Mouse (Mus musculus): ENCODE measurements around the gene 6030458C11Rik. TPM values are rescaled to one million over a fixed set of nuclear protein-coding genes. Genes with fewer than 3 reads are reported as not detected.

The 6030458C11Rik gene
- polyA plus RNA-seq, 1 experiment from 2014 or later: 31.8 TPM

GRCm38 (mm10) chr15:12853471-12853870, 29.0 kb upstream of the 6030458C11Rik start:
- 95% methylated on average over 8 of the region's 8 CpGs for WGBS (ENCODE audit: insufficient replicate concordance)
- H3K36me3 ChIP-seq (ENCODE audit: control insufficient read depth, insufficient read depth, low read length): peaks cover 13% of the 10 kb centered on the region
- no peaks in the 10 kb centered on the region for H3K9me3 ChIP-seq (replicated peaks; ENCODE audit: control insufficient read depth, low read length)
- no peak overlapping the region for H3K4me2 ChIP-seq
- H3K9ac ChIP-seq (ENCODE audit: low read depth, low read length): no peak overlapping the region
- H3K27me3 ChIP-seq (ENCODE audit: control insufficient read depth, insufficient read depth, low read length): no peaks in the 10 kb centered on the region
- H3K4me3 ChIP-seq (ENCODE audit: low read depth, low read length): no peak overlapping the region
- peaks cover 5% of the 10 kb centered on the region; the same call in 1 of the 2 replicates for H3K4me1 ChIP-seq (ENCODE audit: control insufficient read depth, insufficient read depth, low read length)
- ATAC-seq (replicated peaks; ENCODE audit: insufficient number of reproducible peaks, low FRiP score, low TSS enrichment): no peak
- H3K27ac ChIP-seq (ENCODE audit: low read depth, low read length): no peak overlapping the region

DNA sequence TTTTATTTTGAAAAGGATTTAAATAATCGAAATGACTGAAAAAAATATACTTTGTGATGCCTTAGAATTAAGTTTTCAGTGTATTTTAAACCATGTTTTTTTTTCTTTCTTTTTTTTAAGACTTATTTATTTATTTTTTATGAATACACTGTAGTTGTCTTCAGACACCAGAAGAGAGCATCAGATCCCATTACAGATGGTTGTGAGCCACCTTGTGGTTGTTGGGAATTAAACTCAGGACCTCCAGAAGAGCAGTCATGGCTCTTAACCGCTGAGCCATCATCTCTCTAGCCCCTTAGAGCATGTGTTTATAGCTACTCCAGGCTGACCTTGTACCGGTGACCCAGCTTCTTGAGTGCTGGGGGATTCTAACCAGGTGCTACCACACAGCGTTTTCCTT, 24.9 kb upstream of the 6030458C11Rik start:
- no peak for ATAC-seq (replicated peaks; ENCODE audit: insufficient number of reproducible peaks, low FRiP score, low TSS enrichment)
- Histone ChIP-seq H3K27ac (ENCODE audit: low read depth, low read length) (no peak overlapping the region), H3K4me1 (ENCODE audit: control insufficient read depth, insufficient read depth, low read length) (no peaks in the 10 kb centered on the region), H3K36me3 (ENCODE audit: control insufficient read depth, insufficient read depth, low read length) (peaks cover 16% of the 10 kb centered on the region), H3K4me2 (no peak overlapping the region), H3K9me3 (replicated peaks; ENCODE audit: control insufficient read depth, low read length) (no peaks in the 10 kb centered on the region), H3K4me3 (ENCODE audit: low read depth, low read length) (no peak overlapping the region), H3K9ac (ENCODE audit: low read depth, low read length) (no peak overlapping the region), H3K27me3 (ENCODE audit: control insufficient read depth, insufficient read depth, low read length) (no peaks in the 10 kb centered on the region)
- 81% methylated on average over 4 of the region's 4 CpGs for WGBS (ENCODE audit: insufficient replicate concordance)

DNA sequence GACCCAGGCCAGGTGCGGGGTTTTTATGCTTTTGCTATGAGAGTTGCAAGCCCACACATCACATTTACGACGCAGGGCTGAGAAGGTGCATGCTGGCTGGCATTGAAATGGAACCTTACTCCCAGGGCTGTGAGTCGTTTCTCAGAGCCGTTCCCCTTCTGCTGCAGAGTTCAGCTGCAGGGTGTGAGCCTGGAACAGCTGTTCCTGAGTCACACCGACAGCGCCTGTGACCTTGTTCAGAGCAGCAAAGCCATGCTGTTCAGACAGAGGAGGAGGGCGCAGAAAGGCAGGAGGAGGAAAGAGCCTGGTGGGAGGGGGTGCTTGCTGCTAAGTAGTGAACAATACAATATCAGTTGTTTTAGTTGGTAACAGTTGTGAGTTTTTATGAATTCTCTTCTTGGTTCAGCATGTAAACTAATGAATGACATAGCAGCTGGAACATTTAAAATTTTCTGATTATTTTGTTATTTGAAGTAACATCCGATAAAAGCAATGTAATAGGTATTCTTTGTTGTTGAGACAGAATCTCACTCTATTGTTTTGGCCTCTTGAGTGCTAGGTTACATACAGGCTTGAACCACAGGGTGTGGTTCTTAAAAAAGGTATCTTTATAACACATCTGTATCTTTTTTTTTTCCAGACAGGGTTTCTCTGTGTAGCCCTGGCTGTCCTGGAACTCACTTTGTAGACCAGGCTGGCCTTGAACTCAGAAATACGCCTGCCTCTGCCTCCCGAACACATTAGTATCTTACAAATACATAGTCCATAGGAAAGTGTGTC, 23.9 kb upstream of the 6030458C11Rik start:
- Histone ChIP-seq H3K4me3 (ENCODE audit: low read depth, low read length) (no peak overlapping the region), H3K4me1 (ENCODE audit: control insufficient read depth, insufficient read depth, low read length) (no peaks in the 10 kb centered on the region), H3K9me3 (replicated peaks; ENCODE audit: control insufficient read depth, low read length) (no peaks in the 10 kb centered on the region), H3K9ac (ENCODE audit: low read depth, low read length) (no peak overlapping the region), H3K36me3 (ENCODE audit: control insufficient read depth, insufficient read depth, low read length) (peaks cover 16% of the 10 kb centered on the region), H3K27ac (ENCODE audit: low read depth, low read length) (no peak overlapping the region), H3K27me3 (ENCODE audit: control insufficient read depth, insufficient read depth, low read length) (no peaks in the 10 kb centered on the region), H3K4me2 (no peak overlapping the region)
- no peak for ATAC-seq (replicated peaks; ENCODE audit: insufficient number of reproducible peaks, low FRiP score, low TSS enrichment)
- 77% methylated on average over 11 of the region's 11 CpGs for WGBS (ENCODE audit: insufficient replicate concordance)

- no peaks in the 10 kb centered on the region for H3K9me3 ChIP-seq (replicated peaks; ENCODE audit: control insufficient read depth, low read length)
- H3K4me3 ChIP-seq (ENCODE audit: low read depth, low read length): no peak overlapping the region
- peaks cover 32% of the 10 kb centered on the region for H3K36me3 ChIP-seq (ENCODE audit: control insufficient read depth, insufficient read depth, low read length)
- no peak overlapping the region for H3K27ac ChIP-seq (ENCODE audit: low read depth, low read length)
- no peaks in the 10 kb centered on the region for H3K27me3 ChIP-seq (ENCODE audit: control insufficient read depth, insufficient read depth, low read length)
- H3K4me2 ChIP-seq: no peak overlapping the region
- no peak for ATAC-seq (replicated peaks; ENCODE audit: insufficient number of reproducible peaks, low FRiP score, low TSS enrichment)
- 76% methylated on average over 7 of the region's 7 CpGs for WGBS (ENCODE audit: insufficient replicate concordance)
- no peaks in the 10 kb centered on the region for H3K4me1 ChIP-seq (ENCODE audit: control insufficient read depth, insufficient read depth, low read length)
- H3K9ac ChIP-seq (ENCODE audit: low read depth, low read length): no peak overlapping the region
Measured at GRCm38 (mm10) chr15:12842833-12843232, 18.4 kb upstream of the 6030458C11Rik start.

GRCm38 (mm10) chr15:12840737-12841136, 16.3 kb upstream of the 6030458C11Rik start:
- 91% methylated on average over 11 of the region's 11 CpGs for WGBS (ENCODE audit: insufficient replicate concordance)
- Histone ChIP-seq H3K27me3 (ENCODE audit: control insufficient read depth, insufficient read depth, low read length) (no peaks in the 10 kb centered on the region), H3K36me3 (ENCODE audit: control insufficient read depth, insufficient read depth, low read length) (peaks cover 27% of the 10 kb centered on the region), H3K4me1 (ENCODE audit: control insufficient read depth, insufficient read depth, low read length) (no peaks in the 10 kb centered on the region), H3K9me3 (replicated peaks; ENCODE audit: control insufficient read depth, low read length) (no peaks in the 10 kb centered on the region), H3K4me3 (ENCODE audit: low read depth, low read length) (no peak overlapping the region), H3K4me2 (no peak overlapping the region), H3K27ac (ENCODE audit: low read depth, low read length) (no peak overlapping the region), H3K9ac (ENCODE audit: low read depth, low read length) (no peak overlapping the region)
- no peak for ATAC-seq (replicated peaks; ENCODE audit: insufficient number of reproducible peaks, low FRiP score, low TSS enrichment)

- Histone ChIP-seq H3K4me2 (no peak overlapping the region), H3K27ac (ENCODE audit: low read depth, low read length) (no peak overlapping the region), H3K36me3 (ENCODE audit: control insufficient read depth, insufficient read depth, low read length) (peaks cover 20% of the 10 kb centered on the region), H3K4me3 (ENCODE audit: low read depth, low read length) (no peak overlapping the region), H3K9ac (ENCODE audit: low read depth, low read length) (no peak overlapping the region), H3K27me3 (ENCODE audit: control insufficient read depth, insufficient read depth, low read length) (no peaks in the 10 kb centered on the region), H3K4me1 (ENCODE audit: control insufficient read depth, insufficient read depth, low read length) (no peaks in the 10 kb centered on the region), H3K9me3 (replicated peaks; ENCODE audit: control insufficient read depth, low read length) (no peaks in the 10 kb centered on the region)
- ATAC-seq (replicated peaks; ENCODE audit: insufficient number of reproducible peaks, low FRiP score, low TSS enrichment): no peak
- WGBS (ENCODE audit: insufficient replicate concordance): 90% methylated on average over 24 of the region's 24 CpGs
Measured at GRCm38 (mm10) chr15:12834231-12834630, 9.8 kb upstream of the 6030458C11Rik start.

DNA sequence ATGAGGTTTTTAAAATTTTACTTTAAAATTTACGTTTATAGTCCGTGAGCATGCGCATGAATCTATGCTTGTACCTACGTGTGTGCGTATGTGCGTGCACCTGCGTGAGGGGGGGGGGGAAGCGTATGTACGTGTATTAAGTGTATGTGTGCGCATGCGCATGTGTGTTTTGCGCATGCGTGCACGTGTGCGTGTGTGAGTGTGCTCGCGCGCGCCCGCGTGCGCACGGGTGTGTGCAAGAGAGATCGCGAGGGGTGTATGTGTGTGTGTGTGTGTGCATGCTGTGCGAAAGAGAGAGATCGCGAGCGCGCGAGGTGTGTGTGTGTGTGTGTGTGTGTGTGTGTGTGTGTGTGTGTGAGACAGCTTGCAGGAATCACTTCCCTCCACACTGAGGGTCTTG, 8.9 kb upstream of the 6030458C11Rik start:
- WGBS (ENCODE audit: insufficient replicate concordance): 95% methylated on average over 31 of the region's 31 CpGs
- no peak overlapping the region for H3K27ac ChIP-seq (ENCODE audit: low read depth, low read length)
- H3K9ac ChIP-seq (ENCODE audit: low read depth, low read length): no peak overlapping the region
- ATAC-seq (replicated peaks; ENCODE audit: insufficient number of reproducible peaks, low FRiP score, low TSS enrichment): no peak
- peaks cover 18% of the 10 kb centered on the region for H3K36me3 ChIP-seq (ENCODE audit: control insufficient read depth, insufficient read depth, low read length)
- H3K4me3 ChIP-seq (ENCODE audit: low read depth, low read length): no peak overlapping the region
- H3K9me3 ChIP-seq (replicated peaks; ENCODE audit: control insufficient read depth, low read length): no peaks in the 10 kb centered on the region
- no peaks in the 10 kb centered on the region for H3K4me1 ChIP-seq (ENCODE audit: control insufficient read depth, insufficient read depth, low read length)
- H3K27me3 ChIP-seq (ENCODE audit: control insufficient read depth, insufficient read depth, low read length): no peaks in the 10 kb centered on the region
- H3K4me2 ChIP-seq: no peak overlapping the region

- Histone ChIP-seq H3K27ac (ENCODE audit: low read depth, low read length) (no peak overlapping the region), H3K27me3 (ENCODE audit: control insufficient read depth, insufficient read depth, low read length) (no peaks in the 10 kb centered on the region), H3K9ac (ENCODE audit: low read depth, low read length) (no peak overlapping the region), H3K36me3 (ENCODE audit: control insufficient read depth, insufficient read depth, low read length) (peaks cover 18% of the 10 kb centered on the region), H3K4me3 (ENCODE audit: low read depth, low read length) (no peak overlapping the region), H3K4me1 (ENCODE audit: control insufficient read depth, insufficient read depth, low read length) (no peaks in the 10 kb centered on the region), H3K4me2 (no peak overlapping the region), H3K9me3 (replicated peaks; ENCODE audit: control insufficient read depth, low read length) (no peaks in the 10 kb centered on the region)
- WGBS (ENCODE audit: insufficient replicate concordance): 93% methylated on average over 4 of the region's 4 CpGs
- ATAC-seq (replicated peaks; ENCODE audit: insufficient number of reproducible peaks, low FRiP score, low TSS enrichment): no peak
Measured at GRCm38 (mm10) chr15:12832599-12832998, 8.2 kb upstream of the 6030458C11Rik start.

GRCm38 (mm10) chr15:12829878-12830277, 5.4 kb upstream of the 6030458C11Rik start:
- Histone ChIP-seq H3K27me3 (ENCODE audit: control insufficient read depth, insufficient read depth, low read length) (no peaks in the 10 kb centered on the region), H3K4me2 (no peak overlapping the region), H3K36me3 (ENCODE audit: control insufficient read depth, insufficient read depth, low read length) (peaks cover 16% of the 10 kb centered on the region), H3K9me3 (replicated peaks; ENCODE audit: control insufficient read depth, low read length) (no peaks in the 10 kb centered on the region), H3K4me1 (ENCODE audit: control insufficient read depth, insufficient read depth, low read length) (peaks cover 7% of the 10 kb centered on the region), H3K27ac (ENCODE audit: low read depth, low read length) (no peak overlapping the region), H3K9ac (ENCODE audit: low read depth, low read length) (no peak overlapping the region), H3K4me3 (ENCODE audit: low read depth, low read length) (no peak overlapping the region)
- WGBS (ENCODE audit: insufficient replicate concordance): 84% methylated on average over 3 of the region's 3 CpGs
- ATAC-seq (replicated peaks; ENCODE audit: insufficient number of reproducible peaks, low FRiP score, low TSS enrichment): no peak
